Mouse (Mus musculus): ENCODE results near the gene Gna15.

Gene Gna15

GRCm38 (mm10) chr10:81553807-81554755, 30.1 kb upstream of the Gna15 start:
- DNase-seq (ENCODE audit: low spot score), result no peak

- DNase-seq (ENCODE audit: low spot score), result no peak
Observed at GRCm38 (mm10) chr10:81553232-81553631, 29.2 kb upstream of the Gna15 start.

- DNase-seq (ENCODE audit: low spot score), result peak; percentile 89
Observed at GRCm38 (mm10) chr10:81551597-81552102, 27.6 kb upstream of the Gna15 start.

GRCm38 (mm10) chr10:81550257-81550656, 26.2 kb upstream of the Gna15 start:
- peak; percentile 61 for DNase-seq (ENCODE audit: low spot score)

GRCm38 (mm10) chr10:81548944-81549343, 24.9 kb upstream of the Gna15 start:
- no peak for DNase-seq (ENCODE audit: low spot score)

GRCm38 (mm10) chr10:81546788-81547571, 23.0 kb upstream of the Gna15 start:
- DNase-seq (ENCODE audit: low spot score), result no peak

GRCm38 (mm10) chr10:81546332-81546731, 22.3 kb upstream of the Gna15 start:
- no peak for DNase-seq (ENCODE audit: low spot score)

- DNase-seq (ENCODE audit: low spot score), result peak; percentile 100
Observed at GRCm38 (mm10) chr10:81545161-81545747, 21.2 kb upstream of the Gna15 start, which contains the start of gene Gna11. TSS of gene Gna11 (minus strand) at chr10:81545190.

- DNase-seq (ENCODE audit: low spot score), result no peak
Observed at GRCm38 (mm10) chr10:81544296-81545160, 20.5 kb upstream of the Gna15 start.

- no peak for DNase-seq (ENCODE audit: low spot score)
Observed at GRCm38 (mm10) chr10:81543633-81544032, 19.6 kb upstream of the Gna15 start.

GRCm38 (mm10) chr10:81542727-81543460, 18.9 kb upstream of the Gna15 start:
- no peak for DNase-seq (ENCODE audit: low spot score)

GRCm38 (mm10) chr10:81541803-81542202, 17.8 kb upstream of the Gna15 start:
- no peak for DNase-seq (ENCODE audit: low spot score)

- no peak for DNase-seq (ENCODE audit: low spot score)
Observed at GRCm38 (mm10) chr10:81541363-81541762, 17.3 kb upstream of the Gna15 start.

- DNase-seq (ENCODE audit: low spot score), result no peak
Observed at GRCm38 (mm10) chr10:81538321-81539048, 14.5 kb upstream of the Gna15 start.

- DNase-seq (ENCODE audit: low spot score), result no peak
Observed at GRCm38 (mm10) chr10:81537429-81537828, 13.4 kb upstream of the Gna15 start.

- no peak for DNase-seq (ENCODE audit: low spot score)
Observed at GRCm38 (mm10) chr10:81536734-81537133, 12.7 kb upstream of the Gna15 start.

GRCm38 (mm10) chr10:81534826-81535225, 10.8 kb upstream of the Gna15 start:
- no peak for DNase-seq (ENCODE audit: low spot score)

- DNase-seq (ENCODE audit: low spot score), result peak; percentile 85
Observed at GRCm38 (mm10) chr10:81526779-81527178, 2.8 kb upstream of the Gna15 start.

GRCm38 (mm10) chr10:81525017-81525694, 1.1 kb upstream of the Gna15 start:
- DNase-seq (ENCODE audit: low spot score), result peak; percentile 74
